Mouse (Mus musculus) forebrain, embryonic 11.5 days (tissue): ENCODE data around the gene Zfp518a. TPM values are rescaled to one million over a fixed set of nuclear protein-coding genes. Genes with fewer than 3 reads are reported as not detected.

Experiments used
- ATAC-seq: fragments of 200-750 bp; cut with Nextera tagmentation; replicated peaks from 2 replicates; pipeline ENCODE4 v1.8.0; 2017; ENCODE audit warnings: moderate TSS enrichment; ENCODE audit not compliant: low FRiP score
- DNase-seq: peaks from one replicate; pipeline ENCODE4 v3.0.0-alpha.2; 2017; ENCODE audit warnings: low spot score
- H3K27ac ChIP-seq: fragments of 300-500 bp; sonication (generic); 2 replicates; pipeline ENCODE4 v1.5.1; 2014; ENCODE audit warnings: low read depth, low read length
- H3K27me3 ChIP-seq: fragments of 300-500 bp; sonication (generic); 2 replicates; pipeline ENCODE4 v1.6.1; 2014; ENCODE audit warnings: mild to moderate bottlenecking, low read length, mixed read lengths; ENCODE audit not compliant: control insufficient read depth, insufficient read depth
- H3K36me3 ChIP-seq: fragments of 300-500 bp; sonication (generic); 2 replicates; pipeline ENCODE4 v1.6.1; 2014; ENCODE audit warnings: mild to moderate bottlenecking, low read length, moderate library complexity, mixed read lengths; ENCODE audit not compliant: control insufficient read depth, insufficient read depth
- H3K4me1 ChIP-seq: fragments of 300-500 bp; sonication (generic); replicated peaks from 2 replicates; pipeline ENCODE4 v1.6.1; 2014; ENCODE audit warnings: low read length, mixed read lengths; ENCODE audit not compliant: control insufficient read depth, insufficient read depth
- H3K4me2 ChIP-seq: fragments of 300-500 bp; sonication (generic); 2 replicates; pipeline ENCODE4 v1.6.1; 2014; ENCODE audit warnings: low read depth, mild to moderate bottlenecking, low read length, moderate library complexity, mixed read lengths; ENCODE audit not compliant: severe bottlenecking
- H3K4me3 ChIP-seq: fragments of 300-500 bp; sonication (generic); 2 replicates; pipeline ENCODE4 v1.5.1; 2014; ENCODE audit warnings: low read depth, low read length
- H3K9ac ChIP-seq: fragments of 300-500 bp; sonication (generic); 2 replicates; pipeline ENCODE4 v1.6.1; 2014; ENCODE audit warnings: low read length
- H3K9me3 ChIP-seq: fragments of 300-500 bp; sonication (generic); 2 replicates; pipeline ENCODE4 v1.6.1; 2016; ENCODE audit warnings: low read length, mixed read lengths; ENCODE audit not compliant: control insufficient read depth
- WGBS: fragments of 180-500 bp; shearing (Covaris S2); extraction: QIAGEN DNeasy Blood & Tissue Kit; methylation state at CpG from one replicate; pipeline ENCODE4 v1.1.7; 2014; 5-methylcytosine and 5-hydroxymethylcytosine counted together
- polyA plus RNA-seq: library from polyadenylated mRNA; unstranded; fragments of >200 nt; fragmentation: Nextera tagmentation; extraction: Ambion mirVana; gene quantifications from 2 replicates; pipeline ENCODE4 v1.2.1, GENCODE M21; 2014

Gene Zfp518a
- polyA plus RNA-seq, 1 experiment from 2014 or later = 16.2 TPM

DNA sequence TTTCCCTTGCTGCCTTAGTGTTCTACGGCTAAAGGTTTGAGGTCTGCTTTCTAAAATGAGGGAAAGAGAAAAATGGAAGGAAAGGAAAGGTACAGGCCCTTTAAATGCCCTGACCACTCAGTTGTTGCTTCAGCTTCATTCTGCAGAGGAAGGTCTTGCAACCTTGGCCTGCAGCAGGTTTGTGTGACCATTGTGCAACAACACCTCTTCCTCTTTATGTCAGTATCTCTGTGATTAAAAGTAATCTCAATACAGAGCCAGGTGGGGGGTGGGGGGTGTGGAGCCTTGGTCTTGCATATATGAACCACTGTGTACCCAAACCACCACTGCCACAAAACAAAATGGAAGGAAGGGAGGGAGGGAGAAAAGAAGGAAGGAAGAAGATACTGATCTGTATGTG is 5.6 kb upstream of the Zfp518a start:
- WGBS = 84% methylated on average over 1 of the region's 1 CpGs
- Histone ChIP-seq H3K36me3 (no peaks in the 10 kb centered on the region), H3K27me3 (peaks cover 2% of the 10 kb centered on the region; the same call in 1 of the 2 replicates), H3K9me3 (peaks cover 1% of the 10 kb centered on the region; the same call in 1 of the 2 replicates), H3K9ac (no peak overlapping the region), H3K4me3 (no peak overlapping the region), H3K27ac (no peak overlapping the region), H3K4me1 (no peaks in the 10 kb centered on the region), H3K4me2 (no peak overlapping the region)
- DNase-seq = no peak
- ATAC-seq = no peak

GRCm38 (mm10) chr19:40894071-40894506 is 416 bp upstream of the Zfp518a start:
- Histone ChIP-seq H3K27me3 (peaks cover 2% of the 10 kb centered on the region; the same call in 1 of the 2 replicates), H3K9ac (peak overlapping the region; percentile 88), H3K9me3 (peaks cover 4% of the 10 kb centered on the region; the same call in 1 of the 2 replicates), H3K4me1 (no peaks in the 10 kb centered on the region), H3K4me2 (peak overlapping the region; percentile 71), H3K27ac (no peak overlapping the region), H3K36me3 (no peaks in the 10 kb centered on the region; the same call in 1 of the 2 replicates), H3K4me3 (peak overlapping the region; percentile 77)
- WGBS = 42% methylated on average over 21 of the region's 21 CpGs
- ATAC-seq = peak; percentile 57; the same call in 1 of the 2 replicates
- DNase-seq = no peak

GRCm38 (mm10) chr19:40895393-40895703 is 843 bp downstream of the Zfp518a start:
- under 1% methylated on average over 6 of the region's 6 CpGs for whole genome bisulfite sequencing
- ATAC-seq = no peak; the same call in 1 of the 2 replicates
- peak overlapping the region; percentile 89; the same call in 1 of the 2 replicates for H3K27ac ChIP-seq

DNA sequence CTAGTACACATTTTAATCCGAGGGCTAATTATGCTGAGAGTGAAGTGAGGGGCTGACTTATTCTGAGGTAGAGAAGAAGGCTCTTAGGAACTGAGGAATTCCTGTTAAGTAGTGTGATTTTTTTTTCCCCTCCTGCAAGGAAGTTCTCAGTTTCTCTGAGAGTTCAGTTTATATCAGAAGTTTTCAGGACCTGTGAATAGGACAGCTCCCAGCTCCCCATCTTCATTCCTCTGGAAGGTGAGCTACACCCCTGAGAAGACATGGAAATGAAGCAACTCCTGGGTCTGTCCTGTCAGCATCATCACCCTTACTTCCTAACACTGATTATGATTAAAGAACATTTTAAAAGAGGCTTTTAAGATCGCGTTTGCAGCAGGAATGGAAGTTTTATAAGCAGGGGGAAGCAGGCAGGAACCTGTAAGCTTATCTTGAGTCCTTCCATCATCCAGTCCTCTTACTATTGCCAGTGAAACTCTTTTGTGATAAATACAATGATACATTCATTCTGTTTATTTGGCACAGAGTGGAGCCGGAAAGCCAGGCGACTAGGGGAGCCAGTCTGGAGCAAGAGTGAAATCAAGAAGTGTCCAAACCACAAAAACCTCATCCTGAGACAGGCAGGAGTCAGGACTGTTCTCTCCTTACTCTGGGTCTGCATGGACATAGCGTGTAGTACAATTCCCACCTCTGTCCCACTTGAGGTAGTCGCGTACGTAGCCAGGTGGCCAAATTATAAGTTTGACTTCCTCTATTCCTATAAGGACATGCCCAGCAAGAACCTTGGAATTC is 37.3 kb downstream of the Zfp518a start:
- Histone ChIP-seq H3K9ac (no peak overlapping the region), H3K27me3 (no peaks in the 10 kb centered on the region; the same call in 1 of the 2 replicates), H3K9me3 (no peaks in the 10 kb centered on the region), H3K4me2 (no peak overlapping the region), H3K36me3 (no peaks in the 10 kb centered on the region), H3K4me1 (no peaks in the 10 kb centered on the region), H3K4me3 (no peak overlapping the region), H3K27ac (no peak overlapping the region)
- DNase-seq = no peak
- no peak for ATAC-seq
- WGBS = 73% methylated on average over 9 of the region's 9 CpGs

More at GRCm38 (mm10) chr19:40895393-40895703, 843 bp downstream of the Zfp518a start:
- no peaks in the 10 kb centered on the region for H3K4me1 ChIP-seq
- H3K4me3 ChIP-seq = peak overlapping the region; percentile 77
- peaks cover 4% of the 10 kb centered on the region; the same call in 1 of the 2 replicates for H3K9me3 ChIP-seq
- no peak for DNase-seq
- peak overlapping the region; percentile 71 for H3K4me2 ChIP-seq
- peak overlapping the region; percentile 88 for H3K9ac ChIP-seq
- no peaks in the 10 kb centered on the region; the same call in 1 of the 2 replicates for H3K36me3 ChIP-seq
- peaks cover 2% of the 10 kb centered on the region; the same call in 1 of the 2 replicates for H3K27me3 ChIP-seq

- Histone ChIP-seq H3K9ac (no peak overlapping the region), H3K36me3 (no peaks in the 10 kb centered on the region), H3K4me1 (no peaks in the 10 kb centered on the region), H3K9me3 (peaks cover 5% of the 10 kb centered on the region; the same call in 1 of the 2 replicates), H3K4me3 (no peak overlapping the region), H3K27ac (no peak overlapping the region), H3K27me3 (no peaks in the 10 kb centered on the region), H3K4me2 (no peak overlapping the region)
- ATAC-seq (no peak), DNase-seq (no peak)
- WGBS = 47% methylated on average over 8 of the region's 8 CpGs
Observed at GRCm38 (mm10) chr19:40935376-40935775, 40.9 kb downstream of the Zfp518a start.

GRCm38 (mm10) chr19:40936038-40936437 is 41.5 kb downstream of the Zfp518a start:
- H3K4me1 ChIP-seq = no peaks in the 10 kb centered on the region
- DNase-seq (no peak), ATAC-seq (no peak)
- WGBS = 29% methylated on average over 5 of the region's 5 CpGs
- no peak overlapping the region for H3K27ac ChIP-seq
- peaks cover 5% of the 10 kb centered on the region; the same call in 1 of the 2 replicates for H3K9me3 ChIP-seq
- H3K36me3 ChIP-seq = no peaks in the 10 kb centered on the region
- H3K9ac ChIP-seq = no peak overlapping the region
- no peak overlapping the region for H3K4me2 ChIP-seq
- no peak overlapping the region for H3K4me3 ChIP-seq
- H3K27me3 ChIP-seq = no peaks in the 10 kb centered on the region

DNA sequence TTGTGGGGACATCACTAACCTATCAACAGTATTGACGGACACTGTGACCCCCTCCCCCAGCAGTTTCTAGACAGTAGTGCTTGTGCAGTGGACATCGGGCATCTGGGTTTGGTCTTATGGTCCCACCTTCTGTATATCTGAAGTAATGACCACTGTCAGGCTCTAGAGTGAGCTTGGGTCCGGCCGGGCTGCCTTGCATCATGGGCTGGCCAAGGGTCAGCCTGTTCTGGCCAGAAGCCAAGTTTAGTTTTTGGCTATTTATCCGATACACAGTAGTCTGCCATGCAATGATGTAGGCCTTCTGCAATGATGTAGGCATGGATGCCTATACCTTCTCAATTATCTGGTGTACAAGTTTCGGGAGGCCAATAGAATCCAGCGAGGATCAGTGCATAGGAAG is 49.0 kb downstream of the Zfp518a start:
- DNase-seq (no peak), ATAC-seq (no peak)
- H3K4me2 ChIP-seq = no peak overlapping the region
- no peaks in the 10 kb centered on the region for H3K4me1 ChIP-seq
- H3K9ac ChIP-seq = no peak overlapping the region
- no peak overlapping the region for H3K27ac ChIP-seq
- H3K9me3 ChIP-seq = peaks cover 5% of the 10 kb centered on the region; the same call in 1 of the 2 replicates
- H3K27me3 ChIP-seq = no peaks in the 10 kb centered on the region
- H3K36me3 ChIP-seq = no peaks in the 10 kb centered on the region
- H3K4me3 ChIP-seq = no peak overlapping the region
- WGBS = 91% methylated on average over 7 of the region's 7 CpGs

- Histone ChIP-seq H3K9me3 (no peaks in the 10 kb centered on the region), H3K4me2 (no peak overlapping the region), H3K27ac (no peak overlapping the region), H3K36me3 (no peaks in the 10 kb centered on the region), H3K27me3 (no peaks in the 10 kb centered on the region), H3K4me3 (no peak overlapping the region), H3K9ac (no peak overlapping the region), H3K4me1 (no peaks in the 10 kb centered on the region)
- 90% methylated on average over 4 of the region's 4 CpGs for WGBS
- no peak for DNase-seq
- no peak for ATAC-seq
Observed at GRCm38 (mm10) chr19:40946937-40947577, 52.6 kb downstream of the Zfp518a start.
